Mouse (Mus musculus) kidney, postnatal 14 days (tissue): ENCODE measurements around the gene Tssk4.

Experiments
- DNase-seq: peaks from one replicate; pipeline ENCODE4 v3.0.0; 2022; ENCODE audit warnings: mixed read lengths

Tssk4 gene

DNA sequence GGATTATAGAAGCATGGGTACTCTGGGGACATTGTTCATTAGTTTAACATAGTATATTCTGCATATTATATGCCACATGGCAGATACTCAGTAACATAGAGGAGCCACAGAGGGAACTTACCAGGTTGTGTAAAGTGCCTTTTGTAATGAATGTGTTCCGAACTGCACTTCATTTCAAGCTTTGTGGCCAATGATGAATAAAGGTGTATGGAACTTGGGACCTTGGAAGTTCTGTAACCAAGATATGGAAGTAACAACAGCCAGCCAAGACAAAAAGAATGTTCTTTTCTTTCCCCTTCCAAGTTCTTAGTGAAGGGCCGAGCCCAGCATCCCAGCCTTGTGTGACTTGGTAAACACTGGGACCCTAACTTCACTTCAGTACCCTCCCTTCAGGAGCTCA, at the start of gene Tssk4:
Tssk4 (plus strand) TSS at position 301 of the 400 bp plus-strand sequence.
- no peak for DNase-seq

GRCm38 (mm10) chr14:55603271-55603632, 46.7 kb upstream of the Tssk4 start, which contains the start of gene Irf9:
Gene Irf9 (plus strand): TSS chr14:55603571.
- DNase-seq, result no peak

GRCm38 (mm10) chr14:55603633-55604576, 46.1 kb upstream of the Tssk4 start:
- peak; percentile 95 for DNase-seq

GRCm38 (mm10) chr14:55604823-55605222, 45.2 kb upstream of the Tssk4 start:
- no peak for DNase-seq

DNA sequence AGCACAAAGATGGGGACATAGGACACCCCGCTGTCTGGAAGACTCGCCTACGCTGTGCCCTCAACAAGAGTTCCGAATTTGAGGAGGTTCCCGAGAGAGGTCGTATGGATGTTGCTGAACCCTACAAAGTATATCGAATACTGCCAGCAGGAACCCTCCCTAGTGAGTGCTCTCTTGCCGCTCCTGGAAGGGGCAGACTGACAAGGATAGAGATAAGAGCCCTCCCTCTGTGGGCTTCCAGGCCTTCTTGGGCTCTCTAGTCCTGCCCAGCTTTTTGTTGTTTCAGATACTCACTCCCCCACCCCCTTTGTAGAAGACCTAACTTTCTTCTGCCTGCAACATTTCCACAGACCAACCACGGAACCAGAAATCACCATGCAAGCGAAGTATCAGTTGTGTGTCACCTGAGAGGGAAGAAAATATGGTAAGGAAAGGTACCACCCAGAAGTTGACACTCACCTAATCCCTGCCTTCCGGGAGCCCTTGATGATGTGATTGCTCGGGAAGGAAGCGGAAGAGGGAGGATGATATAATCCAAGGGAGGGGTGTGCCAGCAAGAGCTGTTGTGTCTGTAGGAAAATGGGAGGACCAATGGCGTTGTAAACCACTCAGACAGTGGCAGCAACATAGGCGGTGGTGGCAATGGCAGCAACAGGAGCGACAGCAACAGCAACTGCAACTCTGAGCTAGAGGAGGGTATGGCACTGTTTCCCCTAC, 44.1 kb upstream of the Tssk4 start:
- no peak for DNase-seq

GRCm38 (mm10) chr14:55608339-55608738, 41.6 kb upstream of the Tssk4 start:
- no peak for DNase-seq

GRCm38 (mm10) chr14:55613346-55613745, 36.6 kb upstream of the Tssk4 start:
- no peak for DNase-seq

DNA sequence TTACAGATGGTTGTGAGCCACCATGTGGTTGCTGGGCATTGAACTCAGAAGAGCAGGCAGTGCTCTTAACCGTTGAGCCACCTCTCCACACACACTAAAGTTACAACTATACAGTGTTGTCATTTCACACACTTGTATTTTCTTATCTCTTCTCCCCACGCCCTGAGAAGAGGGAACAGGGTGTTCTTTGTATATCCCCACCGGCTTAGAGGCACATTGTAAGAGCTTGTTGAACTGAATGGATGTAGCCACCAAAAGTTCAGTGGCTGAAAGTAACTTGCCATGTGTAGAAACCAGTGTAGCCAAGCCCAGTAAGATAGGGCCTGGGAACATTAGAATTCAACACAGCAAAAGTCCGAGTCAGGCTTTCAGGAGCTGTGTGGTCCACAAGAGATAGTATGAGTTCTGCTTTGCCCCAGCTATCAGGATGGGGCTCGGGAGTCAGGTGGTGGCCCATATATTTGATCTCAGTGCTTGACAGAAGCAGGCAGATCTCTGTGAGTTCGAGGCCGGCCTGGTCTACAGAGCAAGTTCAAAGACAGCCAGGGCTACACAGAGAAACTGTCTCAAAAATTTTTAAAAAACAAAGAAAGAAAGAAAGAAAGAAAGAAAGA, 35.3 kb upstream of the Tssk4 start:
- DNase-seq, result no peak

DNA sequence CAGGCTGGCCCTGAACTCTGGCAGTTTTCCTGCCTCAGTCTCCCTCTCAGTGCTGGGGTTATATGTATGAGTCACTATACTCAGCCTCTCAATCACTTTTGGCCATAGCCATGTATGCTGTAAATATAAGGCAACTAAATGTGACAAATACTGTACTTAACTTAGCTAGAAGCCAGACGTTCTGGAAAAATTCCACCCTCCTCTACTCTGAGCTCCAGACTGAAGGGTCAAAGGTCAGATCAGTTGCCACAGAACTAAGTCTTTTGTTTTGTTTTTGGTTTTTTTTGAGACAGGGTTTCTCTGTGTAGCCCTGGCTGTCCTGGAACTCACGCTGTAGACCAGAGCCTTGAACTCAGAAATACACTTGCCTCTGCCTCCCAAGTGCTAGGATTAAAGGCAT, 34.1 kb upstream of the Tssk4 start:
- no peak for DNase-seq

DNA sequence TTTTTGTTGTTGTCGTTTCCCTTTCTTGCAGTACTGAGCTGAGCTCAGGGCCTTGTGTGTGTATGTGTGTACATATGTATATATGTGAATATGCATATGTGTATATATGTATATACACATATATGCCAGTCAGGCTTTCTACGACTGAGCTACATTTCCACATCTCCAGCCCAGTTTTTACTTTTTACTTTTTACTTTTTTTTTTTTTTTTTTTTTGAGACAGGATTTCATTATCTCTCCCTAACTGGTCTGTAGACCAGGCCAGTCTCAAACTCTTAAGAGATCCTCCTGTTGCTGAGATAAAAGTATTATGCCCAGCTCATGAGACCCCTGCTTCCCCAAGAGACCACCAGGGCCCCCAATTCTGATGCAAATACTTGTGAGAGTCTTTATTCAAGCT, 33.1 kb upstream of the Tssk4 start:
- no peak for DNase-seq

DNA sequence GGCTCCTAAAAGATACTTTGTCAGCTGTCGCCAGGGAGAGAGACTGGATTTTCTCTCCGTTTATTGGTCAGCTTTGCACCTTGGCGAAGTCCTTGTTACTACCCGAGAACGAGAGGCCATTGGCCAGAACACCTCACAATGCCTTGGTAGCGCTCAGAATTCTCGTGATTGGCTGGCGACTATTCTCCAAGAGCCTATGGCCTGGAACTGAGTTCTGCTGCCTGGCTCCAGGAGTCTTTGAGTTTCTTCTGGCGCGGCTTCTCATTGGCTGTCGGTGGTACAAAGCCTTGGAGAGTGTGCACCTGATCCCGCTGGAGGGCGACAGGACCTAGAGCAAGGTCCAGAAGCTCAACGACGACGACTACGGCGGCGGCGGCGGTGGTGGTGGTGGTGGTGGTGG, 32.2 kb upstream of the Tssk4 start, which contains the start of gene Rec8:
Rec8 (plus strand) TSS at position 216 of the 400 bp plus-strand sequence.
- peak; percentile 59 for DNase-seq

DNA sequence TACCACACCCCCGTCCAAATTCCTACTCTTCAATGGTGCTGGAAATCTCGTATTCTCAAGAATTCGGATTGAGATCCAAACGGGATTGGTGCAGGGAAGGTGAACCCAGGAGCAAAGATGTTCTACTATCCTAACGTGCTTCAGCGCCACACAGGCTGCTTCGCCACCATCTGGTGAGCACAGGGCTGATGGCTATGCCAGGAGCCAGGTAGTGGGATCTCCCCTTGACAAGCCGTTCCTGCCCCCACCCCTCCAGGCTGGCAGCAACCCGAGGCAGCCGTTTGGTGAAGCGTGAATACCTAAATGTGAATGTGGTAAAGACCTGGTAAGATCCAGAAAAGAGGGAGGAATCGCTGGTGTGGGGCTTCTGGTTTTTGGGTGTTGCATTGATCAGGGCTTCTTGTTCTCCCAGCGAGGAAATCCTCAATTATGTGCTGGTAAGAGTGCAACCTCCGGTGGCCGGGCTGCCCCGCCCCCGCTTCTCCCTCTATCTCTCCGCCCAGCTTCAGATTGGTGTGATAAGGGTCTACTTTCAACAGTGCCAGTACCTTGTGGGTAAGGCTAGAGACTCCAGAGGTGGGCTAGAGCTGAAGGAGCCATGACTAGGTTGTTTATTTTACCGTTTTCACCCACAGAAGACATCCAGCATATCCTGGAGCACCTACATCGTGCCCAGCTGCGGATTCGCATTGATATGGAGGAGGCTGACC, 31.3 kb upstream of the Tssk4 start:
- no peak for DNase-seq

DNA sequence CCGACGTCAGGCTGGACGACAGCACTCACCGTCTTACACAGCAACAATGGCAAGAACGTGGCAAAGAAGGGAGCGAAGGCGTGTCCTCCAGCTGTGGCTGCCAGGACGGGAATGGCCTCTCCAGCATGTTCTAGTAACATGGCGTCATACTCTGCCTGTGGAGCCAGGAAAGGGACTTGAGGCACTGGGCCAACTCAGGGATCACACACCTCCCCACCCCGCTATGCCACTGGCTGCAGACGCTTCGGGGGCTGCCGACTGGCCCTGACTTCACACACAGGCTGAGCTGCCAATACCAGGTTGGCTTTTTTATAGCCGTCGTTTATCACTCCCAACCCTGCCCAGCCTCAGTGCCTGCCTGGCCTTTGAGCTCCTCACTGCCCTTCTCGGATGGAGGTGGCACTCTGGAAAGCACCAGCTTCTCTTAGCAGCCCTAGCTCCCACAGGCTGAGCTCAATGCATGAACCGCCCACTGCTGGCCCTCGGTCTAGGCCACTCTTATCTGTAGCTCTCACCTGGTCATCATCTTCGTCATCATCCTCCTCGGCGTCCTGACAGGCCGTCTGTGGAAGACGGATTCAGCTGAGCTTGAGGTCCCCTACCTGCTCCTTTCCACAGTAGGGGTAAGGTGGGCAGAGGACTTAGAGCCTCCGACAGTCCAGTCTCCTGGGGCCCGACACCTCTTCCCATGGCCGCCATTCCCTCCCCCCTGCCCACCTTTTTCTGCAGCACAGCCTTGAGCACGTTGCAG, 21.7 kb upstream of the Tssk4 start:
- DNase-seq, result no peak

DNA sequence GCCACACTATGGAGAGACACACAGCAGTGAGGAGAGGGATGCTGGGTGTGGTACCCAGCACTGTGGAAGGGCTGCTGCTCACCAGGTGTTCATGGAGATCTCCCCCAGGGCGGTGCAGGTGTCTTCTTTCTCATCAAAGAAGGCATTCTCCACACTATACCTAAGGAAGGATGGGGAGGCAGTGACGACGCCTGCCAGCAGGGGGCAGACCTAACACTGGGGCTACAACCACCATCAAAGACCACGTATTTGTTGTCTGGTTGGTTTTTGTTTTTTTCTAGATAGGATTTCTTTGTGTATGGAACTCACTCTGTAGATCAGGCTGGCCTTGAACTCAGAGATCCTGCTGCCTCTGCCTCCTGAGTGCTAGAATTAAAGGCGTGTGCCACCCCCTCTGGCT, 20.7 kb upstream of the Tssk4 start:
- DNase-seq, result peak; percentile 56

GRCm38 (mm10) chr14:55634874-55635522, 15.0 kb upstream of the Tssk4 start:
- no peak for DNase-seq

- DNase-seq, result peak; percentile 92
Measured at GRCm38 (mm10) chr14:55635523-55636007, 14.4 kb upstream of the Tssk4 start, which contains the start of gene Ipo4. Gene Ipo4 (minus strand): TSS chr14:55635957.

- DNase-seq, result no peak
Measured at GRCm38 (mm10) chr14:55637795-55638194, 12.2 kb upstream of the Tssk4 start, which contains the start of gene Gm49378. Gene Gm49378 (minus strand): TSS chr14:55637895.

GRCm38 (mm10) chr14:55640816-55641215, 9.2 kb upstream of the Tssk4 start:
- DNase-seq, result no peak

- DNase-seq, result no peak
Measured at GRCm38 (mm10) chr14:55641291-55641690, 8.7 kb upstream of the Tssk4 start.

- no peak for DNase-seq
Measured at GRCm38 (mm10) chr14:55642679-55643059, 7.3 kb upstream of the Tssk4 start.
